Mouse (Mus musculus) cerebellum, postnatal 10 days (tissue): Measurements from ENCODE around the gene Ptchd1.

Experiments
- DNase-seq, 2 experiments: peaks; one replicate each; pipeline ENCODE4 v3.0.0; 2021; ENCODE audit warnings: mixed read lengths in 2 of 2

Ptchd1 gene

DNA sequence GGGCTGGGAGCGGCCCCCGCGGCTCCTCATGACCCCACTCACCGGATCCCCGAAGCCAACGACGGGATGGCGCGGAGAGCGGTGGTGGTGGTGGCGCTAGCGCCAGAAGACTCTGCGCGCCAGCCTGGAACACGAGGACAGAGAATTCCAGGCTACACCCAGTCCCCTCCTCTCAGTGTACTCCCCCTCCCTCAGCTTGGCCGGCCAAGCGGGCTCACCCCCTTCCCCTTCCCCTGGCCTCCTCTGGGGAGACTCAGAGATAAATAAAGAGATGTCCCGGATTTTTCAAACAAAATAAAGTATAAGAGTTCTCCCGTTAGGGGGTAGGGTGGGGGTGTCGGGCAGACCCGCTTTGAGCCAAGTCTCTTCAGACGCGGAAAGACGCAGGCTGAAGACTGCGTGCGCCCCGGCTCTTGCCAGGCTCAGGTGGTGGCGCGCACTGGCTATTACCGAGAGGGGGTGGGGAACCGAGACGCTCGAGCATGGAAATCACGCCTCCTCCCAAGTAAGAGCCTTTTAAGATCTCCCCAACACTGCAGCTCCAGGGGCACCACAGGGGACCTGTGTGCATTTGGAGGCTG is at the start of gene Ptchd1:
TSS of gene Ptchd1 (minus strand) at position 114 of the 581 bp plus-strand sequence.
- DNase-seq: peak; percentile 68 to 75

DNA sequence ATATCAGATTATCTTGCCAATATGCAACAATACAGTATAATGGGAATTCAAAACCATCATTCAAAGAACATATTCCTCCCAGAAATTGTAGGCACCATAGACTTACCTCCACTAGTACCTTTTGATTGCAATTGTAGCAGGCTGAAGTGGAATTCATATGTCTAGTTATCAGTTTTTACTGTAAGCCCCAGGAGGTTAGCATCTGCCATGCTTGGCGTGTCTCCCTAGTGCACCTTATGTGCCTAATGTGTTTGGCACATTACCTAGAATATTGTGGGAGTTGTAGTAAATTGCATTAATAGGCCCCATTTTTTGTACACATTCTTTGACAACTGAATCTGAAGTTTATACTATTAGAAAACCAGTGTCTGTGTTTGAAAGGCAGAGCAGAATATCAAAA is 34.4 kb upstream of the Ptchd1 start:
- peak; percentile 44 to 47 for DNase-seq

GRCm38 (mm10) chrX:155645975-155646374 is 22.4 kb upstream of the Ptchd1 start:
- no peak for DNase-seq

DNA sequence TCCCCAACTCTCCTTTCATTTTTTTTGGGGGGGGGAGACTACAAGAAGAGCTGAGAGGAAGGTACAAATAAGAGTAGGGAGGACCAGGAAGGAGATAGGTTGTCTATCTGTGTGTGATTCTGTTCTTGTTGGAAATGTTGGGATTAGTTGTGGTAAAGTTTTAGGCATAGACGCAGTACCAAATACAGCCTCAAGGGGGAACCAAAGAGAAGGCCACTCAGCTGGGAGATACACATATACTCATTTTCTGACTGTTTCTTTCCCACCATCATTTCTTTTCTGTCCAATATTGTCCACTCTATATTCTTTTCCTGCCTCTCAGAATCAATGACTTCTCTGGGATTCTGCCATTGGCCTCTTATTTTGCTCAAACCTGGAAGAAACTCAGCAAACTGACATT is 20.4 kb upstream of the Ptchd1 start:
- peak; percentile 55 to 59 for DNase-seq

- DNase-seq: peak; percentile 12 to 16
Observed at GRCm38 (mm10) chrX:155625671-155626196, 2.1 kb upstream of the Ptchd1 start.

DNA sequence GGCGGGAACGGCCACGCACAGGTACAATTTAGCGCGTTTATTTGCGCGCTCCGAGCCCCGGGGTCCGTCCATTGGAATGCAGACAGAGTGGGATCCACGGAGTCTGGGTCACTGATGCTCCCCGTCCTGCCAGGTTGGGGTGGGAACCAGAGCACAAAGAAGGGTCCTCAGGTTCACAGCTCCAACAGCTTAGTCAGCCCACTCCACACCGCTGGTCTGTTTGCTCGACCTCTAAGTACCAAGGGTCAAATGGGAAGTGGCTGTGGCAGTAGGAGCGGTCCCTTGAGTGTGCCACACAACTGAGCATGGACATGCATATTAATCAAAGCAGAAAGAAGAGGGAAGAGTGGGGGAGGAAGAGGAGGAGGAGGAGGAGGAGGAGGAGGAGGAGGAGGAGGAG is 1.3 kb upstream of the Ptchd1 start:
- DNase-seq: no peak

- peak; percentile 61 to 67 for DNase-seq
Observed at GRCm38 (mm10) chrX:155624341-155624841, 777 bp upstream of the Ptchd1 start, which contains the start of gene Gm15155. Gene Gm15155 (plus strand): TSS chrX:155624741.

GRCm38 (mm10) chrX:155622961-155623599 is 534 bp downstream of the Ptchd1 start:
- peak; percentile 62 for DNase-seq

DNA sequence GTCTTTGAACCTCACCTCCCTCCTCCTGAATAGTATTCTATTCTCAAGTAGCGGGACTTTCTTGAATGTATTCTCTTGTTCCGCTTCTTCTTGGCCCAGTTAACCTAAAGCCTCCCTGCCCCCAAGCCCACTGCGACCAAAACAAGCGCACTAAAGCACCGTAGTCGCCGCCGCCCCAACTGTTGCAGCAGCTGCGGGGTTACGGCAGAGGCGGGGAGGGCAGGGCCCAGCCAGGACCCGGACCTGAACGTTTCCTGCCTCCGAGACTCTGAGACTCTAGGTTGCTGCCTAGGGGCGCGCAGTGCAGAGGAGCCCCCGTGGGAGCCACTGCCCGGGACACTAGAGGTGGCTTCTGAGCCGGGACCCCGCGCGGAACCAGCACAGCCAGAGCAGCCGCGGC is 1.1 kb downstream of the Ptchd1 start:
- peak; percentile 57 to 58 for DNase-seq

DNA sequence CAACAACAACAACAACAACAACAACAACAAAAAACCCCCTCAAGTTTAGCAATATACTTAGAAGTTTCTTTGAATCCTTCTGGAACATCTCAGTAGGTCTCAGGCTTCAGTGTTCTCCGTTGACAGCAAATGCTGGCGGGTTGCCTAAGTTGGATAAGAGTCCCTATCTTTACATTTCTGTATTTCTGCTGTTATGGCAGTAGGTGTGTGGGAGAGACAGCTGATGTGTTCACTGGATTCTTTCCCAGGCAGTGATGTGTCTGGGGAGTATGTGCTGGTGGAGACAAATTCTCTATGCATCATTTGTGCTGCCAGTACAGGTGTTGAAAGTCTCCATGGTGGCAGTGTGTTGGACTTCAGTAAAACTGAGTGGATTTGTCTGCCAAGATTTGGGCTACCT is 22.4 kb downstream of the Ptchd1 start:
- no peak for DNase-seq

DNA sequence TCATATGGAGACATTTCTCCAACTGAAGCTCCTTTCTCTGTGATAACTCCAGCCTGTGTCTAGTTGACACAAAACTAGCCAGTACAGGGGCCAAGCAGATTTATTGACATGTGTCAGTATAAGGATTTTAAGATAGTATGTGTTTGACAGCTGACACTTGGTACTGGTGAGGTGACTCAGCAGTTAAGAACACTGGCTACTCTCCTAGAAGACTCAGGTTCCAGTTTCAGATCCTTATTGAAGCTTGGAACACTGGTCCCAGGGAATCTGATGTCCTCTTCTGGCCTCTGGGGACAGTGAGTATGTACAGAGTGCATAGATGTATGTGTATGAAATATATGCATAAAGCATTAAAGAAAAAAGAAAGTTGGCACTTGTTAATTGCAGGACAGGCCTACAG is 27.2 kb downstream of the Ptchd1 start:
- no peak for DNase-seq

DNA sequence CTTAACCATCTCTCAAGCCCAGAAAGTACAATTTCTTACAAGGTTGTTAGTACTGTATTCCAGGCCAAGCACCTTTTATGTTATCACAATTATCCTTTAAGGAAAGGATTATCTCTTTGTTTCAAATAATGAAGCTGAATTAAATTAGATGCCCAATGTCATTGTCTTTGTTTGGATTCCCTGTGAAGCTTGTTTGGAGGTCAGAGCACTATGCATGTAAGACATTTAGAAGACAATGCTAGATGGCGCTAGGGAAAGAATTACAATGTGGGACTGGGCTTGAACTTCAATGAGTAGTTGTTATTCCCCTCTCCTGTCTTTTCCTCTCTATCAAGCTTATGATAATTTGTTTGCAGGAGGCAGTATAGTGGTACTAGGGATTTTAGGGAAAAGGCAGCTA is 28.9 kb downstream of the Ptchd1 start:
- no peak for DNase-seq

GRCm38 (mm10) chrX:155592467-155592866 is 31.1 kb downstream of the Ptchd1 start:
- DNase-seq: no peak

- peak; percentile 85 to 86 for DNase-seq
Observed at GRCm38 (mm10) chrX:155591490-155591889, 32.1 kb downstream of the Ptchd1 start.

- DNase-seq: no peak
Observed at GRCm38 (mm10) chrX:155584586-155584985, 39.0 kb downstream of the Ptchd1 start.

DNA sequence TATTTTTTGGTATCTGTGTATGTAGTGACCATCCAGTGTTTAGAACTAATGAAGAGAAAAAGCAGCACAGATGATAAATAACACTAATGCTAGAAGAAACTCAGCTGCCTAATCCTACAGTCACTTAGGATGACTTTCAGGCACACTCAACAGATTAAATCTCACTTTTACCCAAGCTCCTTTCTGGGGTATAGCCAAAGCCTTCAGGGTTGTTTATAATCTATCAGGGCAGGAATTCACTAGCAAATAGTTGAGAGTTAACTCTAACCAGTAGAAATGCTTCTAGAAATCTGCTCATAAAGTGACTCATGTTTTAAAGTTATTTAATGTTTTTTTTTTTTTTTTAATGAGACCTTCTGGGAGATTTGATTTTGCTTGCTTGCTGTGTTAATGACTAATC is 43.8 kb downstream of the Ptchd1 start:
- no peak for DNase-seq

GRCm38 (mm10) chrX:155572396-155572795 is 51.2 kb downstream of the Ptchd1 start:
- DNase-seq: no peak

- no peak for DNase-seq
Observed at GRCm38 (mm10) chrX:155543780-155544179, 79.8 kb downstream of the Ptchd1 start.
